Mouse (Mus musculus) adrenal gland, postnatal 4 days (tissue): Measurements from ENCODE around the gene Gm2174. TPM values are rescaled to one million over a fixed set of nuclear protein-coding genes. Genes with fewer than 3 reads are reported as not detected.

Source experiments
- DNase-seq, 2 experiments: peaks; one replicate each; pipeline ENCODE4 v3.0.0; 2021 to 2022; ENCODE audit warnings: low spot score in 2 of 2, mixed read lengths in 2 of 2
- long read RNA-seq, 2 experiments: library from polyadenylated mRNA; stranded (forward); transcript quantifications; one replicate each; pipeline ENCODE4 v2.0.0; 2021
- total RNA-seq, 2 experiments: library from RNA; stranded (reverse); gene quantifications; 2 replicates each; pipeline ENCODE4 v1.2.3; 2021

The Gm2174 gene
- total RNA-seq: not detected
- long read RNA-seq, experiment 1: 0 reads
- long read RNA-seq, experiment 2: 0 reads

DNA sequence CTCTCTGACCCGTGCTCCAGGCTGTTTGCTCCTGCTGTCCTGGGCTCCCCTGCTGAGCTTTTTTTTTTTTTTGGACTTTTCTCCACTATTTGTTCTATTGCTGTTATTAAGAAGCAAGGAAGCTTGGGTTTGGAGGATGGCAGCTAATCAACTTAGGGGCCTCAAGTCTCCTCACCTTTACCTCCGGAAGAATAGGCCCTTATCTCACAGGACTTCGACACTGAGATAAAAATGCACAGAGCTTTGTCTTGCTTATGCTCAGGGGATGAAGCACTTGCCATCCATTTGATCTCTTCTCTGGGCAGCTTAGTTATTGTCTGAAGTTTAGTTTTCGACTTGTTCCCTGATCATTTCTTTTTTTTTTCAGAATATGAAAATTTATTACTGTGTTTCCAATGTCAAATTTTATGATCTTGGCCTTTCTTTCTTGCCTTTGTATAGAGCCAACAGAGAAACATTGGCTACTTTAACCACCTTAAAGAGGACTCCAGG is at the start of gene Gm2174:
TSS of gene Gm2174 (plus strand) at position 442 of the 492 bp plus-strand sequence.
- DNase-seq: no peak

DNA sequence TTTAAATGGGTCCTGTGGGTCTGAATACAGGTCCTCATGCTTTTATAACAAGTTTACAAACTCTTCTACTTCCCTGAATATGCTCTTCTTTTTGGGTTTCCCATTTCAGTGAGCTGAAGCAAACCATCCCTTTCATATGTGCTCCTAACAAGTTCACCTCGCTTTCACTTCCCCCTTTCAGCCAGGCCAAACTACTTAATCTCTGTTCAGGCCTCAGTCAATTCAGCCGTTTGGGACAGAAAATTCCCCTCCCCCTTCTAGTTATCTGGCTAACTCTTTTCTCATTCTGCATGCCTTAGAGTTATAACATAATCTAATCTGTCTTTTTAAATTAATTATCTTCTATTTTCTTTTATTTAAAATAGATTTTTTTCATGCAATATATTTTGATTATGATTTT is 43.1 kb upstream of the Gm2174 start:
- DNase-seq: no peak

DNA sequence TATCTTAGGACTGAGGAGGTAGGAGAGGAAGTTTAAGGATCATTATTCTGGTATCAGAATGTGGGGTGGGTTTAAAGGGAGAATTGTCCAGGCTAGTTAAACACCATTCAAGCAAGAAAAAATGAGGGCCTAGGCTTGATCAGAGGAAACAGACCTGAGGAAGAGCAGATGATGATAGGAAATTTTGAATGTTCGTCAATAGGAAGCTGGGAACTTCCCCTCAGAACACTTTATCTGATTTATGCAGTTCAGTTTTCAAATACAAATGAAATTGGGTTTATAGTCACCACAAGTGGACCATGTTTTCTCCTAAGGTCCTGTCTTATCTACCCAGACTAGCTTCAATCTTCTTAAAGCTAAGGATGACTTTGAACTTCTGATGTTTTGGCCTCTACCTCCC is 42.3 kb upstream of the Gm2174 start:
- no peak for DNase-seq

DNA sequence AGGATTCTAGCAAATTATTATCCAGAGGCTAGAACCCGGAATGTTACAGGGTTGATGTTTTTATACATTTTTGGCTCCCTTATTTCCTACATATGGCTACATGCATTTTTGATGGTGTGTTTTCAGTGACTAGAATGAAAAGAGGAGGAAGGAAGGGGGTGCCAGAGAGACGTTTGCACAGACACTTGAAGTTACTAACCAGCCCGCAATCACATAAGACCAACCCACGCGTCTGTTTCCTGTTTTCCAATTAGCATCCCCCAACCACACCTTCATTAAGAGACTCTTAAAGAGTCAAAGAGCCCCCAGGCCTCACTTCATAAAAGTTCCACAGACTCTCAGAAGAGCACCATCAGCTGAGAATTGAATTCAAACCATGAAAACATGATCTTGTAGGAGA is 41.6 kb upstream of the Gm2174 start:
- no peak for DNase-seq

DNA sequence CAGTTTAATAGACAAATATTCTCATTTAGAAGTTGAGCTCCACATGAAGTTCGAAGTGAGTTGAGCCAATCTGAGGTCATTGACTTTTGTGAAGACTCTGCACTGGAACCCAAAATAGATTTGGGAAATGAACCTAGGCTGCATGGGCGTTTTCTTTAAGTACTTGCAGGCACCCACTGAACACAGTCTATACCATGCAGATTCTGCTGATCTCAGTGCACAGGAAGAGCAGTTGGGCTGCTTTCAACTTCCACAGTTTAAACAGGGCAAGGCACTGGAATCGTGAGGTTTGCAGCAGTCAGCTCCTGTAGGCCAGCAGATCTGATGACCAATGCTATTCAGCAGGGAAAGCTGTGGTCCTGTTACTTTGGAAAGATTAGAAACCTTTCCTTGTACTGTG is 31.5 kb upstream of the Gm2174 start:
- DNase-seq: no peak

DNA sequence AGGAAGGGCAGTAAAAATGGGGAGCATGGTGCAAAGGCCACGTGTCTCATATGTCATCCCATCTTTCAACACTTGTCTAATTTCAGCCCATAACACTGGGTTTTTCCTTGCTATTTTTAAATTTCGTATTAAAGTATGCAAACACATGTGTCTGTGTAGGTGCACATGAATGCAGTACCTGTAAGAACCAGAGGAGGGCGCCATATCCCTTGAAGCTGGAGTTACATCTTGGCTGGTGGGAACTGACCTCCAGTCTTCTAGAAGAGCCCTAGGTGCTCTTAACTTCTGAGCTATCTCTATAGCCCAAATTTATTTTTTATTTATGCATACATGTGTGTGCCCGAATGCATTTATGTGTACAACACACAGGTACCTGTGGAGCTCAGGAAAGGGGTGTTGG is 30.2 kb upstream of the Gm2174 start:
- DNase-seq: no peak

DNA sequence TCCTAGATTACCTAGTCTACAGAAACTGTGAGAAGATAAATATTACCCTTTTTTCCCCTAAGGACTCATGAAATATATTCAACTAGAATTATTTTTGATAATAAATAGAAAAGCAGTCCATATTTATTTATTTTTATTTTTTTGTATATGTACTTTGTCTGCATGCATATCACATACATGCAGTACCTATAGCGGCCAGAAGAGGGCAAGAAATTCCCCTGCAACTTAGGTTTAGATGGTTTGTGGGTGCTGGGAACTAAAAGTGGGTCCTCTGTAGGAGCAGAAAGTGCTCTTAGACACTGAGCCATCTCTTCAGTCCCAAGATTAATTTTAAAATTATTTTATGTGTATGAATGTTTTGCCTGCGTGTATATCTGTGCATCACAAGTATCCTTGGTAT is 17.2 kb upstream of the Gm2174 start:
- DNase-seq: no peak

DNA sequence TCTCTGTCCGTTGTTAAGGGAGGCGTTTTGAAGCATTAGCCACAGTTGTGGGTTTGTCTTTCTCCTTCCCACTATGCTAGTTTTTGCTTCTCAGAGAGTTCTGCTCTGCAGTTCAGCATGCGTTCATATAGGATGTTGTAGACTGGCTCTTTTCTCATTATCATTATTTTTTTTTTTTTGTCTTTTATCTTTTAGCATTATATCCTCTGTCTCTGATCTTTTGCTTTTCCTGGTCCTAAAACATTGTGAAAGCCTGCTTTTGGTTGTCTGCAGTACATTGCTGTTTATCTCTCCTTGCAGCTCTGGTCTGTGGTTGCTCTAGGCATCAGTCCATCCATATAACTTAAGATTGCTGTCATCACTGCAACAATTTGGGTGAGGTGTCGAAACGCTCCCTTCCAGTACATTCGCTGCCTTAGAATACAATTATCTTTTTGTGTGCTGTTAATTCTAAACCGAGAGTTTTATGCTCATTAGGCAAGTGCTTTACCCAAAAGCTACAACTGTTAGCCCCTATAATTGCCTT is 11.9 kb upstream of the Gm2174 start:
- DNase-seq: no peak

DNA sequence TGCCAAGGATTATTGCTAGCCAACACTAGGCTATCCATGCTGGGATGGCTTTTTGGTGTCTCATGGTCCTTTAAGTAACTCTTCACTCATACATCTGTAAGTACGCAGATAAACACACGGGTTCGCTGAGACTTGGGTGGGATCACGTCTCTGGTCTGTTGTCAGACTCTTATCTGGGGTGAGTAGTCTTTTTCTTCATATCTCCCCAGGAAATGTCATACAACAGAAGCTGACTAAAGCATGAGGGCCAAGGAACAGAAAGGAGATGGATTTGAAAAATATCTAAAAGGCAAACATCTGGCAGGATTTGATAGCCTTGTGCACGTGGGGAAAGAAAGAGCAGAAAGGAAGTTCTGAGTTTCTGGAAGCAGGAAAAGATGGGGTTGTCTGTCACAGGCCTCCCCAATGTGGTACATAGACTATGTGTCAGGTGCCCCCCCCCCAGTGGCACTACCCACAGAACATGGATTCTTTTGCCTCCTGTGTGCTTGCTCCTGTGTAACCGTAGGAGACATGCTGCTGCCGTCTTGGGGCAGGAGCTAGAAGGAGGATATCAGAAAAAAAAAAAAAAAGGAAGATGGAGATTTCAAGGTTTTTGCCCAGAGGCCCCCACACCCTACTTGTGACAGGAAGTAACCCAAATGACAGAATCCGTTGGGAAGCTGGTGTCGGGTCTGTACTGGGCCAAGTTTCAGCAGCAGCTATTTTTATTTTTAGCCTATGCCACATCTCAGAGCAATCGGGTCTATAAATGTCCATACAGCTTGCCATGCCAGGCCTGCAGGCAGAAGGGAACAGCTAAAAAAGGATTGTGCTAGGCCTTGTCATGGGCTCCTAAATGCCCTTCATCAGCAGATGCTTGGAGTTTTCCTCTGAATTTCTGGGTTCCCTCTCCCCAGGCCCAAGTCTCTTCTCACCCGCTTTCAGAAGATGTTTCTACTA is 1.0 kb upstream of the Gm2174 start:
- no peak for DNase-seq

DNA sequence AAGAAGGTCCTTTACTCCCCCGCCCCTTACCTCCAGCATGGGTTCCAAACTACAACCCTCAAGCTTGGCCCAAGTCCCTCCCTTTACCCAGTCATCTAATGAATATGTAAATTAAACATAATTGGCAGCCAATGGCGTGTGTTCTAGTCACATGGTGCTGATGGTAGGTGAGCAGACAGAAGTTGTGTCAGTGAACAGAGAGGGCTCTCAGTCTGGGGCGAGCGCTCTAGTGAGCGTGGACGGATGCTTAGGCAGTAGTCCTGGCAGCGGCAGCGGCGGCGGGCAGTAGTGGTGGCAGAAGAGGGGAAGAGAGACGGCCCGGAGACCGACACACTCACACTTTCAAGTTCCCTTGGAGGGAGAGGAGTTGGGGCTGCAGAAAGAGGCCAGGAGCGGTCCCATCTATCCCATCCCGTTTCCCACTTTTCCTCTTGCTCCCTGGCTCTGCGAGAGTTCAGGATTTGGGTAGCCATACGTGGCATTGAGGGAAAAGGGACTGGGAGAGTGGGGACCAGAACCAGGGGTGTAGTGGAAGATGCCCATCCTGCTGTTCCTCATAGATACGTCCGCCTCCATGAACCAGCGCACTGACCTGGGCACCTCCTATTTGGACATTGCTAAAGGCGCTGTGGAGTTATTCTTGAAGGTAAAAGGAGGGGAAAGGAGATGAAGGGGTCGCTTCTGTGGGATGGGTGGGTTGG is 7.1 kb downstream of the Gm2174 start, which contains the start of gene Ints6l:
TSS of gene Ints6l (plus strand) at position 187 of the 701 bp plus-strand sequence.
- peak; percentile 24 to 46 for DNase-seq

DNA sequence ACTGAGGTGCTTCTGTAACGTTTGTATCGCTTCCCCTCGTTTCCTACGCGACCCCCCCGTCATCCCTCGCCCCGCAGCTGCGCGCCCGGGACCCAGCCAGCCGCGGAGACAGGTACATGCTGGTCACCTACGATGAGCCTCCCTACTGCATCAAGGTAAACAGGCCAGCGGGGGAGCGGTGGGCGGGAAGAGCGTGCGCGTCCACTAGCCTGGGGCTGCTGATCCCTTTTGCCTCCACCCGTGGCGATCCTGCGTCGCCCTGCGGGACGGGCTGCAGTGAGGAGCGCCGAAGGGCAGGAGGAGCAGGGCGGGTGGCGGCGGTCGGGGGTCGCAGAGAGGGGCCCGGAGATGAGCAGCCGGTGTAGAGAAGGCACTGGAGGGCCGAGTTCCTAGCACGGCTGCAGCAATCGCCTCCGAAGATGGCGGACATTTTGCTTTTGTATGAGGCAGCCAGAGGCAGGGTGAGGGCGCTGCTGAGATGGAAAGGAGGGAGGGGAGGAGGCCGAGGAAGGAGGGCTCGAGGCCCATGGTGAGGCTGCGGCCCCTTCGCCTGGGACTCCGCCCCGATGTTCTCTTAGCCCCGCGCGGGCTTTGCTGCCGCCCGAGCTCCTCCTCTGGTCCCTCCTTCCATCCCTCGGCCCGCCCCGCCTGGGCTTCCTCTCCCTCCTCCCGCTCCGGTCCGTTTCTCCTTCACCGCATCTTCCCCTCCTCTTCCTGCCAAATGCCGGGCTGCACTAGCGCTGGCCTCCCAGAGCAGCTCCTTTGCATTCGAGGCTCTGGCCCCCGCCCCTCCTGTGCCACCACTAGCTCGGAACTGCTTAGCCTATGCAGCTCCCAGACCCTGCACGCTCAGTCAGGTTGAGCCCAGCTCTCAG is 7.8 kb downstream of the Gm2174 start:
- DNase-seq: peak; percentile 54 to 67

DNA sequence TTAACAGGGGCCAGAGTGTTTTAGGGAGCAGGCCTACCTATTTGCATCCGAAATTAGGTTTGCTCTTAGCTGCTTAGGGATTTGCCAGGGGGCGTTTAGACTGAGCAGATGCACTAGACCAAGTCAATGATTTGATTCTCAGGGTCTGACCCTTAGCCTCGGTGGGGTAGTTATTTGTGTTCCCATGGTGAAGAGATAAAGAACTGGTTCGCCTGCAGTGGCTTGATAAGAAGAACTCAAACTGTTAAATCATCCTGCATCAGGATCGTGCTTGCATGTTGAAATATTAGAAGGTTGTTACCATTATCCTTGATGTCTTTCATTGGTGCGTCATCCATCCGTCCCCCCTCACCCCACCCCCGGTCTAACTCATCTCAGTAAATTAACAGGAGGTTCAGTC is 8.6 kb downstream of the Gm2174 start:
- no peak for DNase-seq

DNA sequence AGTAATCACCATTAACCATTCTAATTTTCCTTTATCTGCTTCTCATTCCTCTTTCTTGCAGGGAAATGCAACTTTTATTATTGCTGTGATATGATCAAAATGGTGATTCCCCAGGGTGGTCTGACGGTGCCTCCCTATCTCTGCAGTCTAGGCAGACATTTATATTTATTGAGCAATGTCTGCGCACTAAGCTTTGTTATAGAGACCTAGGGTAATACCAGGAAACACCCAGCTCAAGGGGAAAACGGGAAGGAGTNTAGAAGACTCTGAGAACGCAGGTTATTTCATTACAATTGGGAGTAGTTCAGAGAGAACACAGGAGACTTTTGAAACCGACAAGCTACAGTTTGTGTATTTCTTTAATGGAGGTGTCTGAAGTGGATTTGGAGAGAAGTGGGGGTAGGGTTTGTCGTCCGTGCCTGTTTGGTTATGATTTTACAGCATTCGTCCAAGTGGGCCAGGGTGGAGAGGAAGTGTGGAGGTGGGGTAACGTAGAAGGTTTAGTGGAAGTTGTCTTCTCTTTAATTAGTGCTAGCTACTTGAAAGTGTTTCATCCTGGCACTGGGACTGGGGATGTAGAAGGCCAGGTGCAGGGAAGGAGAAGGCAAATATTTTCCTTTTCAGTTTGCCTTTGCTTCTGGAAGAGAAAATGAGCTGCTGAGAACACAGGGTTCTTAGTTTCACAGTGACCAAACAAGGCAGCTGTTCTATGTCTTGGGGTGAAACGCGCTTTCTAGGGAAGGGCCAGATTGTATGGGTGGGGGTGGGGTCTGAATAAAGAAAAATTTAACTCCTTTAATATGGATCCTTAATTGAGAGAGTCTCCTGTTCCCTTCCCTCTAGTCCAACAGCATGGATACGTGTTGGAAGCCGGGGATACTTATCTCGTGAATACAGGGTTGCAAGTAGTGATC is 14.5 kb downstream of the Gm2174 start:
- DNase-seq: no peak

DNA sequence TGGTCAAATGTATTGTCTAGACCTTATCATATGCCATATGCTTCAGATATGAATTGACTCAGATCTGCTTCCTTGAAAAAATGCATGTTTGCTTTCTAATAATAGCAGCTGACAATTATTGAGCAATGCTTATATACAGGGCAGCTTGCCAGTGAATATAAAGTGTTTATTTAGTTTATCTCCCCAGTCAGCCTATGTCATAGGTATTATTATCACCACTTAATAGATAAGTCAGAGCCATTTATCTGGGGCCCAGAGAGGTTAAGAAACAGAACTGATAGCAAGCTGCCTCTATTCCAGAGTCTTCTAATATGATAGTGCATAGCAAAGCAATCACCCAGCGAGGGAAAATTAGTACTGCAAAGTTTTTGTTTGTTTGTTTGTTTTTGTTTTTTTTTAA is 17.1 kb downstream of the Gm2174 start:
- DNase-seq: no peak

DNA sequence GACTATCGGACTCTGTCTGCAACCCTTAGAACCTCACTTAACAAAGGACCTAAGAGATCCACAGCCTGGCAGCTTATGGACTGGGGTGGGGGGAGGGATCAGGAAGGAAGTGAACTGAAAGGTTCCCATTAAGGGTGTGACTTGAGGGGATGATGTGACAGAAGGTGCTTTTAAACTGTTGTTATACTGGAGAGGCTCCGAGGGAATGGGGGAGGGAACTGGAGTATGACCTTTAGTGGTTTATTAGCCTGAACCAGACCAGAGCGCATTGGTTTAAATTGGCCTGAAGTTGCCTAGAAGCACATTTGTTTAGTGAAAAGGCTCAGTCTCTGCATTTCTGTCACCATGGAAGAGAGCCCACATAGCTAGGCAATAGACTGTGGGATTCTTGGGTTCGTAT is 19.9 kb downstream of the Gm2174 start:
- DNase-seq: no peak

DNA sequence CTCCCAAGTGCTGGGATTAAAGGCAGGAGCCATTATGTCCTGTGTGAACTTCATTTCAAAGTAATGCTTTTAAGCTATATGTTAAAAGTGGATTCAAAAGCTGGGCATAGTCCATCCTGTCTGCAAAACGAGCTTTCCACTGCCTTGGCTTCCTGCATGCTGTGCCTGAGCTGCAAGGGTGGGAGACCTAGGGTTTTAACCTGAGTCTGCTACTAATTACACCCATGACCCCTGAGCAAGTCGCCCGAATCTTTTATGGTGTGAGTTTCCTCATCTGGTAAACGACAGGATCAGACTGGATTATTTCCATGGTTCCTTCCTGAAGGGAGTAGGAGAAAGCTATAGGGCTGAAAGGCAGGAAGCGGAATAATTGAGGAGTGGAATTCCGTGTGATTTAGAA is 20.7 kb downstream of the Gm2174 start:
- no peak for DNase-seq

DNA sequence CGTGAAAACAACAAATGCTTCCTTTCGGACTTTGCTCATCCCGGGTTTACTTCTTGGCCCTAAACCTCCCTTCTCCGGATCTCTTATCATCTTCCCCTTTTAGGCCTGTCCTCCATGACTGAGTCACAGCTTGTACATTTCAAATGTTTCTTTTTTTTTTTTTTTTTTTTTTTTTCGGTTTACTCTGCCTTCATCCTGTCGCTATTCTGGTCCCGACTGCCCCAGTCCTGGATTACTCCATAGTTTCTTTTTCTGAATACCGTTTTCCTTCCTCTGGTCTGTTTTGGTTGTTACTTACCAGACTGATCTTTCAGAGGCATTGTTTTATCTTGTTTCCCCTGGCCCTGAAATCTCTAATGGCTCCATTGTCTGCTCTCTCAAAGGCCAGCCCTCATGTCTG is 26.3 kb downstream of the Gm2174 start:
- no peak for DNase-seq

DNA sequence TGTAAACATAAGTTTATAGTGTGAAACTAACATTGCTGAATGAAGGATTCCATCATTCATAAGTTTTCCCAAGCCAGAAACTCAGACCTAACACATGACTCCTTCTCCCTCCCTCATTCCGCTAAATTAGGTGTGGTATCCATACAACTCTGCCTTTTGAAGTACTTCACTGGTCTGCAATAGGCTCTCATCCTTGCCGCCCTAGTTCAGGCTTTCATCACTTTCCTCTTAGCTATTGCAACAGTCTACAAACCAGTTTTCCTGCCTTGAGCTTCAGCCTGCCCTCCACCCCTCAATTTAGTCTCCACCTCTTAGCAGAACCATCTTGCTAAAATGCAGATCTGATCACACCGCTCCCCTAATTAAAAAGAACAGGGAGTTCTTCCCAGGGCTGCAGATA is 29.8 kb downstream of the Gm2174 start:
- DNase-seq: no peak

DNA sequence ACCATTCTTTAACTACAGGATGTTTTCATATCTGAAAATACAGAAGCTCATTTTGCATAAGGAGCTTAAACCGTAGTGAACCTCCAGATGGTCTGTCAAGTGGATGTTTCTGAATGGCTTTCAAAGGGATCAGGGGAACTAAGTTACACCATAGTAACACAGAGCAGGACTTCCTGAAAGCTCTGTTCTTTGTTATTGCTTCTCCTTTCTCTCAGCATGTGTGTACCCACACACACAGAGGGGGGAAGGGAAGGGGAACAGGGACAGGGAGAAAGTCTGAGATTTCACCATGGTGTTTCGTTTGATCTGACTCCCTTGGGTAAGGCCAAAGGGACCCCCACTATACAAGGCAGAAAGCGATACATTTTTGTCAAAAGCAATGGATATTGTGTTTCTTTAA is 34.1 kb downstream of the Gm2174 start:
- no peak for DNase-seq

DNA sequence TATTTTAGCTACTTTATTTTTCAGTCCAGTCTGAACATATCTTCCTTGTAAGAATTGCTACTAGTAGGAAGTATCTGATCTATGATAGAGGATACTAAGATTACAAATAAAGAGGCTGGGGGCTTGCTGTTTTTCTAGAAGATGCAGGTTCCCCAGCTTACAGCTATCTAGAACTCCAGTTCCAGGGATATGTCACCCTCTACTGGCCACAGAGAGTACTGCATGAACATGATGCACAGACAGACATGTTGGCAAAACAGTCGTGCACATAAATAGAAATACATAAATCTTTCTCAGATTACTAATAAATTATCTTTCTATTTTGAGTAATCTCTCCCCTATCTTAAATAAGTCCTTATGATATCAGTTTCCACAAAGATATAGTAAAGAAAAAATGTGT is 42.0 kb downstream of the Gm2174 start:
- DNase-seq: peak in 1 of 2 experiments; percentile 34
